Mouse (Mus musculus): ENCODE results near the gene Tex30.

DNA sequence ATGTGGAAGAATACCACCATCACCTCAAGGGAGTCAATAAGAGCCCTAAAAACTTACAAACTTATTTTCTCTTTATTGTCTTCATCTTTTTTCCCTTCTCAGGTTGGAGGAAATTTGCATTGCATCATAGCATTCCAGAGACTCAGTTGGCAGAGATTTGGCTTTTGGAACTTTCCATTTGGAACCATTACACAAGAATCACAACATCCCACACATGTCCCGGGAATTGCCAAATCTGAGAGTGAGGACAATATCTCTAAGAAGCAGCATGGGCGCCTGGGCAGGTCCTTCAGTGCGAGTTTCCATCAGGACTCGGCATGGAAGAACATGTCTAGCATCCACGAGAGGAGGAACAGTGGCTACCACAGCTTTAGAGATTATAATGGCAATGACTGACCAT is 40.5 kb upstream of the Tex30 start:
- TF ChIP-seq CTCF (conservative IDR thresholded peaks at IDR 0.05; ENCODE audit: insufficient read depth, insufficient read length, low read depth, low read length) (no peak), POLR2A (IDR thresholded peaks at IDR 0.05; ENCODE audit: low read depth, low read length) (no peak)
